Comparison of ENCODE assay signal across 8 mouse cellular contexts in genomic region chr7:83892333-83892669, GRCm38 (mm10). TPM values are rescaled to one million over a fixed set of nuclear protein-coding genes. Genes with fewer than 3 reads are reported as not detected.
DNase-seq lines count a peak whose midpoint lies in the region; ATAC-seq and TF ChIP-seq lines count a peak whose summit lies in the region.

No protein-coding gene starts in this region.

- H3K4me1 ChIP-seq in embryonic facial prominence, embryonic 11.5 days (ENCODE audit: control insufficient read depth, insufficient read depth, low read length), result no peaks in the 10 kb centered on the region; the same call in 1 of the 2 replicates
- H3K4me1 ChIP-seq in intestine, postnatal 0 days (replicated peaks; ENCODE audit: control insufficient read depth, insufficient read depth, low read length), result peaks cover 3% of the 10 kb centered on the region; the same call in 1 of the 2 replicates
- H3K4me1 ChIP-seq in neural tube, embryonic 13.5 days (replicated peaks), result peaks cover 32% of the 10 kb centered on the region

- no peaks in the 10 kb centered on the region for H3K27me3 ChIP-seq in embryonic facial prominence, embryonic 11.5 days (ENCODE audit: control insufficient read depth, insufficient read depth, low read length)
- H3K27me3 ChIP-seq in intestine, postnatal 0 days (replicated peaks; ENCODE audit: control insufficient read depth, insufficient read depth, low read length), result no peaks in the 10 kb centered on the region
- H3K27me3 ChIP-seq in neural tube, embryonic 13.5 days, result no peaks in the 10 kb centered on the region

- DNase-seq in layer of hippocampus, adult 2 months (ENCODE audit: low spot score in 2 of 2), result no peak
- no peak for DNase-seq in layer of hippocampus, adult 11-12 months (ENCODE audit: low spot score)
- DNase-seq in embryonic facial prominence, embryonic 11.5 days (ENCODE audit: low spot score), result no peak
- no peak for DNase-seq in right cerebral cortex, postnatal 10 days (ENCODE audit: low spot score in 2 of 2)
- no peak for DNase-seq in cerebellum, adult 9-10 months
- no peak for DNase-seq in kidney, adult 9 months

- 0% methylated on average over 21 of the region's 21 CpGs for WGBS in embryonic facial prominence, embryonic 11.5 days
- 0% methylated on average over 21 of the region's 21 CpGs for WGBS in intestine, postnatal 0 days
- under 1% methylated on average over 21 of the region's 21 CpGs for WGBS in neural tube, embryonic 13.5 days

- H3K4me3 ChIP-seq in layer of hippocampus, adult 2 months, result peak overlapping the region; percentile 90
- peak overlapping the region; percentile 76 for H3K4me3 ChIP-seq in embryonic facial prominence, embryonic 11.5 days (ENCODE audit: low read depth, low read length)
- H3K4me3 ChIP-seq in intestine, postnatal 0 days (ENCODE audit: low read depth, low read length), result peak overlapping the region; percentile 87
- H3K4me3 ChIP-seq in neural tube, embryonic 13.5 days, result peak overlapping the region; percentile 70

- H3K9me3 ChIP-seq in embryonic facial prominence, embryonic 11.5 days (replicated peaks; ENCODE audit: control insufficient read depth, low read length), result no peaks in the 10 kb centered on the region
- no peaks in the 10 kb centered on the region for H3K9me3 ChIP-seq in intestine, postnatal 0 days (ENCODE audit: control insufficient read depth)
- H3K9me3 ChIP-seq in neural tube, embryonic 13.5 days, result no peaks in the 10 kb centered on the region

- no peaks in the 10 kb centered on the region; the same call in 1 of the 2 replicates for H3K36me3 ChIP-seq in embryonic facial prominence, embryonic 11.5 days (replicated peaks; ENCODE audit: control insufficient read depth, insufficient read depth, low read depth, low read length)
- peaks cover 9% of the 10 kb centered on the region for H3K36me3 ChIP-seq in intestine, postnatal 0 days (ENCODE audit: control insufficient read depth, insufficient read depth)
- H3K36me3 ChIP-seq in neural tube, embryonic 13.5 days, result peaks cover 22% of the 10 kb centered on the region

- ATAC-seq in embryonic facial prominence, embryonic 11.5 days (replicated peaks; ENCODE audit: insufficient number of reproducible peaks, low FRiP score, low TSS enrichment, low read depth), result no peak; the same call in none of the 2 replicates
- no peak; the same call in 1 of the 2 replicates for ATAC-seq in intestine, postnatal 0 days
- peak; percentile 24 for ATAC-seq in neural tube, embryonic 13.5 days (ENCODE audit: low read depth)

- peak overlapping the region; percentile 94 for H3K27ac ChIP-seq in layer of hippocampus, adult 2 months
- peak overlapping the region; percentile 80 for H3K27ac ChIP-seq in embryonic facial prominence, embryonic 11.5 days (replicated peaks; ENCODE audit: low read depth, low read length)
- H3K27ac ChIP-seq in intestine, postnatal 0 days (ENCODE audit: low read depth, low read length), result peak overlapping the region; percentile 77
- H3K27ac ChIP-seq in neural tube, embryonic 13.5 days (replicated peaks), result peak overlapping the region; percentile 83

- peak overlapping the region; percentile 74 for H3K4me2 ChIP-seq in embryonic facial prominence, embryonic 11.5 days (ENCODE audit: low read depth, low read length)
- peak overlapping the region; percentile 78 for H3K4me2 ChIP-seq in intestine, postnatal 0 days (replicated peaks; ENCODE audit: low read depth)
- H3K4me2 ChIP-seq in neural tube, embryonic 13.5 days, result peak overlapping the region; percentile 77

- peak overlapping the region; percentile 83 for H3K9ac ChIP-seq in embryonic facial prominence, embryonic 11.5 days (replicated peaks; ENCODE audit: low read length)
- peak overlapping the region; percentile 71 for H3K9ac ChIP-seq in intestine, postnatal 0 days (ENCODE audit: low read depth, low read length)
- peak overlapping the region; percentile 80 for H3K9ac ChIP-seq in neural tube, embryonic 13.5 days

- TF ChIP-seq CTCF in layer of hippocampus, adult 2 months (conservative IDR thresholded peaks at IDR 0.05), result no peak
- no peak for TF ChIP-seq CTCF in intestine, postnatal 0 days (IDR thresholded peaks at IDR 0.05; ENCODE audit: low read depth)

RNA-seq across cellular contexts. Expression of gene Mesd, which starts 8.0 kb away (rescaled TPM):
- 10 to 100 TPM; 57.4 to 62.7 TPM for total RNA-seq in layer of hippocampus, adult 2 months (2021)
- polyA plus RNA-seq in embryonic facial prominence, embryonic 11.5 days (2014; fragmentation: Nextera tagmentation; extraction: Ambion mirVana), result 98.5 and 104 TPM in 2 replicates
- polyA plus RNA-seq in intestine, postnatal 0 days (2015; fragmentation: Nextera tagmentation; extraction: Ambion mirVana), result 53.6 and 55.0 TPM in 2 replicates
- 71.8 and 90.6 TPM in 2 replicates for polyA plus RNA-seq in neural tube, embryonic 13.5 days (2015; fragmentation: Nextera tagmentation; extraction: Ambion mirVana)

RNA-seq across cellular contexts. Expression of gene Tlnrd1, which starts 8.2 kb away (rescaled TPM):
- 10 to 100 TPM; 18.1 to 20.9 TPM for total RNA-seq in layer of hippocampus, adult 2 months (2021)
- polyA plus RNA-seq in embryonic facial prominence, embryonic 11.5 days (2014; fragmentation: Nextera tagmentation; extraction: Ambion mirVana), result 20.7 and 21.4 TPM in 2 replicates
- polyA plus RNA-seq in intestine, postnatal 0 days (2015; fragmentation: Nextera tagmentation; extraction: Ambion mirVana), result 11.8 and 12.0 TPM in 2 replicates
- polyA plus RNA-seq in neural tube, embryonic 13.5 days (2015; fragmentation: Nextera tagmentation; extraction: Ambion mirVana), result 10.1 and 11.2 TPM in 2 replicates
